Mouse (Mus musculus) cerebellum, postnatal 25 days (tissue): ENCODE results near the gene Frmd8.

ENCODE experiments used
- DNase-seq, 2 experiments: peaks; one replicate each; pipeline ENCODE4 v3.0.0; 2021; ENCODE audit warnings: mixed read lengths in 2 of 2

Frmd8 gene

GRCm38 (mm10) chr19:5803881-5804279, 71.2 kb downstream of the Frmd8 start:
- no peak for DNase-seq

DNA sequence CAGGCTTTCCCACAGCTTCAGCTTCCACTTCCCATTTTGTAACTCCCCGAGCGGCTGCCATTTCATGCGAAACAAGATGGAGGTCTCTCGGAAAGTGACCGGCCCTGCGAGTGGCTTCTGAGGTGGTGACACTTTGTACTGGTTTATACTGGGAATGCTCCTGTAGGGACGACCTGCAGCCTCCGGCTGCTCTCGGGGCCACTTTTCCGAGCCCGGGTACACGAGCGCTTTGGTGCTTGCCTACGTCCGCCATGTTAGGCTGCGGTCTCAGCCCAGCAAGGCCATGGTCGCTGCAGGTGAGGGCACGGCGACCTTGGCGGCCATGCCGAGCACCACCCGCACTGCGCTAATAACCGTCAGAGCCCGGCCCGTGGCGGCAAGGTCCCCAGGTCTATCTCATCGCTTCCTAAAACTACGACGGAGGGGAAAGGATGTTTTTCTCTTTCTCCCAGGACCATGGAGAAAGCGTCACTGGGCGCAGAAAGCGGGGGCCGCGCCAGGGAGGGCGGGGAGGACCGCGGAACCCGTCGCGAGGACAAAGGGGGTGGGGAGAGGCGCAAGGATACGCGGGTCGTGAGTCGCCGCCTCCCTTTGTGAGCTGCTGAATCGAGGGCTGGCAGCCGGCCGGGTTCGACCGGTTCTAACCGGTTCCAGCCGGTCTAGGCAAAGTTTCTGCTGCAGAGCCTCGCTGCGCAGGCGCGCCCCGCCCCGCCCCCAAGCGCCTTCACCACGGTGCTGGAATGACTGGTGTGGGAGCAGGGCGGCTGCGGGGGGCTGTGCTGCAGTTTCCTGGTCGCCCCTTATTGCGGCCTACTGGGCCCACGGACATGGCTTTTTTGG, 71.8 kb downstream of the Frmd8 start:
- peak; percentile 100 for DNase-seq

- no peak for DNase-seq
These were observed 72.4 kb downstream of the Frmd8 start for GRCm38 (mm10) chr19:5802787-5803040.

GRCm38 (mm10) chr19:5802011-5802786, 72.9 kb downstream of the Frmd8 start:
- peak; percentile 97 to 99 for DNase-seq

DNA sequence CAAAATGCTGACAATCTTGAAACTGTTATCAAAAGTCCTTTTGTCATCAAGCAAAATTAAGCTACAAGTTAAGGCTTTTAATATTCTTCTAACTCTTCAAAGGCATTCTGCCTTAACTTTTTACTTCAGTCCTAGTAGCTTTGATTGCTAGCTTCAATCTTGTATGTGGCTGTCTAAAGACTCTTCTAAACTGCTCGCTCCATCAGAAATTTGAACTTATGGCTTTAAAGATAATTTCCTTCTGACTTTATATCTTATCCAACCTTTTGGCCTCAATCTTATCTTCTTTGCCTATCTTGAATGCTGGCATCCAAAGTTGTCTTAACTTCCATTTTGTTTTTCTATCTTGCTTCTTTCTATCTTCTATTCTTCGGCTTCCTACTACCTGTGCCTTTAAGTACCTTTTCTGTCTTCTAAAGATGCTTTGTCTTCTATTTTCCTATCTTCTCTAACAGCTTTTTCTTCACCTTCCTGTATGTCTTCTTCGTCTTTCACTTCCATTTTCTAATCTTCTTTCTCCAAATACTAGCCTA, 73.6 kb downstream of the Frmd8 start:
- DNase-seq = no peak

- peak; percentile 59 to 64 for DNase-seq
These were observed 74.2 kb downstream of the Frmd8 start for GRCm38 (mm10) chr19:5800632-5801431.

DNA sequence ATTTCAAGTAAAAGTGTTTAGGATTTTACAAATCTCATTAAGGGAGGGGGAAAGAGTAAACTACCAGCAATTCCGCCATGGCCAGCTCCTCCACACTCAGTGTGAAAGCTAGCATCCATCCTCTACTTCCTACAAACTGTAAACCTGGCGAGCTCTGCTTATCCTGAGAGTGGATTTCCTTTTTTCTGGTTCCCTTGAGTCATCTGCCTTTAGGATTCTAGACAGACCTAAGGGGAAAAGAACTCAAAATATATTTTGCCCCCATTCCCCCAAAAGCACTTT, 74.8 kb downstream of the Frmd8 start:
- no peak for DNase-seq
